Mouse (Mus musculus): ENCODE measurements around the gene Lrp2bp. TPM values are rescaled to one million over a fixed set of nuclear protein-coding genes. Genes with fewer than 3 reads are reported as not detected.

The Lrp2bp gene
- polyA plus RNA-seq, 1 experiment from 2014 or later: 0.36 TPM

GRCm38 (mm10) chr8:46075223-46075622 is 76.1 kb downstream of the Lrp2bp start:
- DNase-seq (ENCODE audit: low spot score) (no peak), ATAC-seq (ENCODE audit: low FRiP score) (no peak)
- Histone ChIP-seq H3K27ac (ENCODE audit: low read depth, low read length) (no peak overlapping the region), H3K4me2 (replicated peaks; ENCODE audit: low read depth, low read length) (no peak overlapping the region), H3K4me3 (ENCODE audit: low read depth, low read length) (no peak overlapping the region), H3K9me3 (ENCODE audit: control insufficient read depth, low read length) (no peaks in the 10 kb centered on the region), H3K4me1 (replicated peaks; ENCODE audit: control insufficient read depth, insufficient read depth, low read length) (no peaks in the 10 kb centered on the region), H3K9ac (ENCODE audit: low read depth, low read length) (no peak overlapping the region), H3K36me3 (ENCODE audit: control insufficient read depth, insufficient read depth, low read length) (no peaks in the 10 kb centered on the region), H3K27me3 (ENCODE audit: control insufficient read depth, insufficient read depth, low read length) (no peaks in the 10 kb centered on the region)
- WGBS: 95% methylated on average over 5 of the region's 5 CpGs

GRCm38 (mm10) chr8:46078866-46079265 is 79.8 kb downstream of the Lrp2bp start:
- no peak overlapping the region for H3K4me3 ChIP-seq (ENCODE audit: low read depth, low read length)
- WGBS: 90% methylated on average over 6 of the region's 6 CpGs
- no peaks in the 10 kb centered on the region for H3K9me3 ChIP-seq (ENCODE audit: control insufficient read depth, low read length)
- no peak overlapping the region for H3K27ac ChIP-seq (ENCODE audit: low read depth, low read length)
- no peaks in the 10 kb centered on the region for H3K36me3 ChIP-seq (ENCODE audit: control insufficient read depth, insufficient read depth, low read length)
- H3K27me3 ChIP-seq (ENCODE audit: control insufficient read depth, insufficient read depth, low read length): no peaks in the 10 kb centered on the region
- DNase-seq (ENCODE audit: low spot score) (no peak), ATAC-seq (ENCODE audit: low FRiP score) (no peak)
- no peak overlapping the region for H3K4me2 ChIP-seq (replicated peaks; ENCODE audit: low read depth, low read length)
- H3K9ac ChIP-seq (ENCODE audit: low read depth, low read length): no peak overlapping the region
- H3K4me1 ChIP-seq (replicated peaks; ENCODE audit: control insufficient read depth, insufficient read depth, low read length): no peaks in the 10 kb centered on the region

Other genes starting within 250 kb of the Lrp2bp start
- gene Pdlim3, start 113.8 kb upstream of the Lrp2bp start, polyA plus RNA-seq (2014; fragmentation: Nextera tagmentation; extraction: Ambion mirVana): 2.9 and 3.4 TPM in 2 replicates
- not detected in 2 replicates for gene Ccdc110, start 64.7 kb upstream of the Lrp2bp start, polyA plus RNA-seq (2014; fragmentation: Nextera tagmentation; extraction: Ambion mirVana)
- gene 1700029J07Rik, start 24.1 kb upstream of the Lrp2bp start, polyA plus RNA-seq (2014; fragmentation: Nextera tagmentation; extraction: Ambion mirVana): 3.9 and 4.2 TPM in 2 replicates
- 54.1 and 55.7 TPM in 2 replicates for gene Ufsp2, start 23.8 kb upstream of the Lrp2bp start, polyA plus RNA-seq (2014; fragmentation: Nextera tagmentation; extraction: Ambion mirVana)
- gene Ankrd37, start 6.4 kb downstream of the Lrp2bp start, polyA plus RNA-seq (2014; fragmentation: Nextera tagmentation; extraction: Ambion mirVana): 19.2 and 20.6 TPM in 2 replicates
- gene Cfap97, start 152.5 kb downstream of the Lrp2bp start, polyA plus RNA-seq (2014; fragmentation: Nextera tagmentation; extraction: Ambion mirVana): 18.5 and 21.9 TPM in 2 replicates
- gene Snx25, start 152.9 kb downstream of the Lrp2bp start, polyA plus RNA-seq (2014; fragmentation: Nextera tagmentation; extraction: Ambion mirVana): 5.7 and 7.9 TPM in 2 replicates
- gene Slc25a4, start 212.0 kb downstream of the Lrp2bp start, polyA plus RNA-seq (2014; fragmentation: Nextera tagmentation; extraction: Ambion mirVana): 486 and 529 TPM in 2 replicates